Mouse (Mus musculus) heart, adult 2 months (tissue): Measurements from ENCODE around the gene Cfap99. TPM values are rescaled to one million over a fixed set of nuclear protein-coding genes. Genes with fewer than 3 reads are reported as not detected.

Experiments used
- DNase-seq, 2 experiments: peaks; one replicate each; pipeline ENCODE4 v3.0.0; 2021
- H3K27ac ChIP-seq: fragments of 200-600 bp; 2 replicates; pipeline ENCODE4 v1.8.1; 2022
- H3K27me3 ChIP-seq: fragments of 200-500 bp; 2 replicates; pipeline ENCODE4 v1.6.1; 2012; ENCODE audit warnings: mild to moderate bottlenecking, low read length, inconsistent platforms, mixed read lengths; ENCODE audit not compliant: control insufficient read depth, insufficient read depth
- H3K36me3 ChIP-seq: fragments of 200-500 bp; 2 replicates; pipeline ENCODE4 v1.6.1; 2012; ENCODE audit warnings: low read length, inconsistent platforms; ENCODE audit not compliant: control insufficient read depth, insufficient read depth
- H3K4me1 ChIP-seq: fragments of 200-500 bp; 2 replicates; pipeline ENCODE4 v1.6.1; 2011; ENCODE audit warnings: low read length; ENCODE audit not compliant: control insufficient read depth, insufficient read depth
- H3K4me3 ChIP-seq: fragments of 200-600 bp; 2 replicates; pipeline ENCODE4 v1.8.1; 2022
- H3K79me2 ChIP-seq: fragments of 200-500 bp; replicated peaks from 2 replicates; pipeline ENCODE4 v1.6.1; 2012; ENCODE audit warnings: mild to moderate bottlenecking, inconsistent platforms, low read length, moderate library complexity, mixed read lengths; ENCODE audit not compliant: control insufficient read depth, insufficient read depth
- H3K9ac ChIP-seq: fragments of 200-500 bp; 2 replicates; pipeline ENCODE4 v1.6.1; 2012; ENCODE audit warnings: low read depth, mild to moderate bottlenecking, control low read depth, inconsistent platforms, low read length, mixed read lengths
- CTCF ChIP-seq: fragments of 200-600 bp; IDR thresholded peaks from 2 replicates; pipeline ENCODE4 v1.8.1; 2022; ENCODE audit warnings: antibody characterized with exemption, mild to moderate bottlenecking, moderate library complexity
- EP300 ChIP-seq: fragments of 200-500 bp; IDR thresholded peaks from 2 replicates; pipeline ENCODE4 v1.6.1; 2011; ENCODE audit warnings: low read depth, low read length, control low read depth; ENCODE audit not compliant: insufficient read depth
- POLR2A ChIP-seq: fragments of 200-500 bp; IDR thresholded peaks from 2 replicates; pipeline ENCODE4 v1.6.1; 2011; ENCODE audit warnings: mild to moderate bottlenecking, low read depth, low read length, control low read depth; ENCODE audit not compliant: insufficient read depth
- WGBS: fragments of 180-500 bp; shearing (Covaris S2); methylation state at CpG from one replicate; pipeline ENCODE4 v1.1.7; 2018; 5-methylcytosine and 5-hydroxymethylcytosine counted together
- intact Hi-C: fragments of 180-260 bp; cut with DNase I; formaldehyde crosslinking; loops from one replicate; pipeline ENCODE4 v1.15.1; 2025
- polyA plus RNA-seq: library from polyadenylated mRNA; depleted of rRNA; stranded (reverse); fragments of >200 nt; gene quantifications from 2 replicates; pipeline ENCODE4 v1.2.3, GENCODE M21; 2012
- total RNA-seq, 2 experiments: library from RNA; stranded (reverse); gene quantifications; 2 replicates each; pipeline ENCODE4 v1.2.3; 2021

Cfap99 gene
- total and polyA plus RNA-seq, 3 experiments = not detected

DNA sequence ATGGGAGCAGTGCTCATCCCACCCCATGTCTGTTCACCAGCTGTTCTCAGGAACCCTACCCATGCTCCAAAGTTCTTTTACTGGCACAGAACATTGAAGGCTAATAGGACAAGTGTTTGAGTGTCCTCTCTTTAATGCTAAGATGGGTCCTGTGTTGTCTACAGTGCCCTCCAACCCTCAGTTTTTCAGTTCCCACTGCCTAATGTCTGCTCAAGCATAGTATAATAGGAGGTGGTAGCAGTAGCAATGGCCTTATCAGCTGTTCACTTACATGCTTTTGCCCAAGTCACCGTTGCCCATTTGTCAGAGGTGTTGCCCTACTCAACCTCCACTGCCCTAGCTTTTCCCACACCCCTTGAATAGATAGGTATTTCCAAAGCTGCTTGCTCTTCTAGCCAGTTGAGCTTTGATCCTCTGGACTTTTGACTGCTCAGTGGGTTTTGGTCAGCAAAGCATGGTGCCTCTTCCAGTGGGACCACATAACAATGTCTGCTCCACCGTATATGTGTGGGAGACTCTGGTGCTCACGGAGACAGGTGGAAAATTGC, 63.8 kb downstream of the Cfap99 start:
- no peaks in the 10 kb centered on the region for H3K4me1 ChIP-seq

DNA sequence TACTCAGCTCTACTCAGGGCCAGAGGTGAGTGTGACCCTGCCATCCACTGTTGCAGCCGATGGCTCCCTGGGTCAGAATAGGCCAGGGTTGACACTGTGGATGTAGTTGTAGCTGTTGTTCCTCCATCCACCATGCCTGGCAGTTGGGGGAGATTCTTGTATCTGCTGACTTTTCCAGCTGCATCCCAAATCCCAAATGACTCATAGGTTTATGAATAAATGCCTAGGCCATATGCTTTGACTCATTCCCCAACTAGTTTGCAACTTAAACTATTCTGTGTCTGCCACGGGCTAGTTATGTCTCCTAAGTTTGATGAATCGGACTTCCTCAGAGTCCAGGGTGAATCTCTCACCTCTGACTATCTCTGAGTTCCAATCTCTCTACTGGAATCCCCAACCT, 71.9 kb downstream of the Cfap99 start:
- H3K27me3 ChIP-seq = no peaks in the 10 kb centered on the region
- H3K27ac ChIP-seq = no peak overlapping the region
- H3K9ac ChIP-seq = no peak overlapping the region
- H3K4me3 ChIP-seq = no peak overlapping the region
- intact Hi-C loops = loop anchor here (10.0 kb wide), 1 partner anchor 705 kb away; the partner anchor contains the start of genes Slbp, Tacc3 and Tmem129
- H3K4me1 ChIP-seq = no peaks in the 10 kb centered on the region
- DNase-seq = no peak
- no peaks in the 10 kb centered on the region for H3K79me2 ChIP-seq
- TF ChIP-seq POLR2A (no peak), EP300 (no peak), CTCF (no peak)
- WGBS = 89% methylated on average over 3 of the region's 3 CpGs
- H3K36me3 ChIP-seq = no peaks in the 10 kb centered on the region

More for the DNA sequence above, 63.8 kb downstream of the Cfap99 start:
- intact Hi-C loops = no loop called here
- Histone ChIP-seq H3K9ac (no peak overlapping the region), H3K4me3 (no peak overlapping the region), H3K27me3 (no peaks in the 10 kb centered on the region), H3K36me3 (peaks cover 5% of the 10 kb centered on the region; the same call in 1 of the 2 replicates), H3K79me2 (no peaks in the 10 kb centered on the region; the same call in 1 of the 2 replicates), H3K27ac (no peak overlapping the region)
- 87% methylated on average over 3 of the region's 3 CpGs for WGBS
- TF ChIP-seq EP300 = no peak
- DNase-seq = no peak

DNA sequence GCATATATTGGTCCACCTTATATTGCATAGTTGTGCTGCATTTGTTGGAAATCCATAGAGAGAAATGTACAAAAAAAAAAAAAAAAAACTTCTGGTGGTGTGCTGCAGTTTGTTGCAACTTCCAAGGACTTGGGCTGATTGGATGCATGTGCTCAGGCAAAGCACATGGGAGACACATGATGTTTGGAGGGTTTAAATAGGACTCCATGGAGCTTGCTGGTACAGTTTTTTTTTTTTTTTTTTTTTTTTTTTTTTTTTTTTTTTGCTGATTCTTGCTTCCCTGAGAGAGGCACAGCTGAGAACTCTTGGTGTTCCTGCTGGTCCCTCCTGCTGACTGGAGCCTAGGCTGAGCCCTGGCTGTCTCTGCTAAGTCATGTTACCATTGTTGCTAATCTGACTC, 74.7 kb downstream of the Cfap99 start:
- Histone ChIP-seq H3K27ac (no peak overlapping the region), H3K9ac (no peak overlapping the region), H3K36me3 (no peaks in the 10 kb centered on the region), H3K4me3 (no peak overlapping the region), H3K27me3 (no peaks in the 10 kb centered on the region), H3K4me1 (no peaks in the 10 kb centered on the region), H3K79me2 (no peaks in the 10 kb centered on the region)
- no peak for DNase-seq
- no peak for TF ChIP-seq POLR2A
- TF ChIP-seq EP300 = no peak
- intact Hi-C loops = loop anchor here (10.0 kb wide), 1 partner anchor 708 kb away; the partner anchor contains the start of genes Slbp, Tacc3 and Tmem129

DNA sequence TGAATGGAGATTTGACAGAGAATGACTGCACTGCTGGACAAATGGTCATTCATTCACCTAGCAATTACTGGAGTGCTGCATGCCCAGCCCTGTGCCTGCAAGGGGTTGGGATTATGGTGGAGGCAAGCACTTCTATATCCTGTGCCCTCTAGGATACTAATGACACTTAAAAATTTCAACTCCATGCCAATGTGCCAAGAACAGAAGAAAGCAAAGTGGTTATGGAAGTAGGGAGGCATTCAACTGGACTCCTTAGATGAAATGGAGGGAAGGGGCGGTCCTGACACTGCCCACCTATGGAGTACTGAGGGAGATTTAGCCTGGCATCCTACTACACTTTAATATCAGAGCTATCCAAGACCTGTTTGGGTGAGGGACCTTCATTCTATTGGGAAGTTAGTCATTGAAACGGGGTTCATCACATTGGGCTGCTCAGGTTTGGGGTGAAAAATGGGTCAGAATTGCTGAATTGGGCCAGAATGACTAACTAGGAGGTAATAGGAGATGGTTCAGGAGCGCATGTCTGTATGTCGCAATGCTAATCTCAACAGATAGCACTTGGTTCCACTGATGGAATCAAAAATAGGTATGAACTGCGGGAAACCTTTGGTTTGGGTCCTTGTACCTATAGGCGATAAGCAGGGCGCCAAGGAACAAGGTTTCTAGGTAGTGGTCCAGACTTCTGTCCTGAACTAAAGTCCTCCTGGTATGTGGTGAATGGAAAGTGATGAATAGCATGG, 80.3 kb downstream of the Cfap99 start:
- Histone ChIP-seq H3K9ac (peak overlapping the region; percentile 76), H3K36me3 (peaks cover 17% of the 10 kb centered on the region), H3K4me1 (peaks cover 6% of the 10 kb centered on the region), H3K27ac (peak overlapping the region; percentile 87), H3K27me3 (no peaks in the 10 kb centered on the region), H3K79me2 (peaks cover 9% of the 10 kb centered on the region; the same call in 1 of the 2 replicates), H3K4me3 (peak overlapping the region; percentile 89)
- DNase-seq = no peak
- WGBS = 69% methylated on average over 7 of the region's 7 CpGs
- intact Hi-C loops = loop anchor here (1.0 to 10.0 kb wide), 4 partner anchors 32 to 714 kb away; partner anchors contain the start of genes Grk4, Haus3, Nop14 and Poln
- TF ChIP-seq EP300 = no peak
- no peak for TF ChIP-seq POLR2A
- no peak for TF ChIP-seq CTCF

DNA sequence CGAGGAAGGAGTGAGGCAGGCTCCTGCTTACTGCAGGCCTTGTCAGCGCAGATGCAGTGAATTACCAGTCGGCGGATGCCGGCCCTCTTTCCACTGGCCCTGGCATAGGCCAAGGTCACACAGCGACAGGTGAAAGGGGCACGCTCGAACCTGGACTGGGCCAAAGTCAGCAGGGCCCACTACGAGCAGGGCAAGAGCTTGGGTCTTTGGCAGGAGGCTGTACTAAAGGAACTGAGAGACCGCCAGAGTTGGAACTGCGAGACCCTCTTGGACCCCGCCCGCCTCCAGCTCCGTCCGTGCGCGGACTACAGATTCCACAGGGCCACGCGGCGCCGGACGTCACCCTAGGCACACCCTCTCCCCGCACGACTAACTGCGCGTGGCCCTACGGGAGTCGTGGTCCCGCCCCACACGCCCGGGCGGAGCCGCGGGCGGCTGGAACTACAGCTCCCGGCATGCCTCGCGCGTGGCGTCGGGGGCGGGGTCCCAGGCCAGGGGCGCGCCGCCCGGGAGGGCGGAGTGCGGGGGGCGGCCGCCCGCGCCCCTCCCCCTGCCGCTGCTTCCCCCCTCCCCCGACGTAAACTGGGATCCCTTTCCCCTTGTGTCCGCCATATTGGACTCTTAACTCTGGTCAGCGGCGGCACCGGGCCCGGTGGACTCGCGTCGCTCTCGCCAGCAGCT, 81.1 kb downstream of the Cfap99 start, which contains the start of gene Fam193a:
TSS of gene Fam193a (plus strand) at position 593 of the 681 bp plus-strand sequence.
- Histone ChIP-seq H3K27ac (peak within 1 kb of the TSS; percentile 87), H3K36me3 (peaks cover 17% of the 10 kb centered on the region), H3K27me3 (no peaks in the 10 kb centered on the region), H3K4me3 (peak within 1 kb of the TSS; percentile 89), H3K79me2 (peaks cover 10% of the 10 kb centered on the region; the same call in 1 of the 2 replicates), H3K9ac (peak within 1 kb of the TSS; percentile 83), H3K4me1 (peaks cover 6% of the 10 kb centered on the region)
- TF ChIP-seq POLR2A (peak; percentile 83), CTCF (no peak), EP300 (peak; percentile 71; the same call in 1 of the 2 replicates)
- peak; percentile 98 to 99 for DNase-seq
- intact Hi-C loops = loop anchor here (1.0 to 10.0 kb wide), 6 partner anchors 33 to 715 kb away; partner anchors contain the start of genes Grk4, Haus3, Mfsd10 and Nop14
- under 1% methylated on average over 64 of the region's 64 CpGs for WGBS
